Mouse (Mus musculus) right cerebral cortex, postnatal 10 days (tissue): ENCODE data around the gene Kndc1.

Experiments
- DNase-seq, 2 experiments: peaks; one replicate each; pipeline ENCODE4 v3.0.0; 2021; ENCODE audit warnings: low spot score in 2 of 2

Kndc1 gene

GRCm38 (mm10) chr7:139951079-139951478 lies 56.6 kb downstream of the Kndc1 start:
- DNase-seq, result no peak

- no peak for DNase-seq
Measured at GRCm38 (mm10) chr7:139951991-139952633, 57.6 kb downstream of the Kndc1 start.

- no peak for DNase-seq
Measured at GRCm38 (mm10) chr7:139955505-139955904, 61.0 kb downstream of the Kndc1 start.

GRCm38 (mm10) chr7:139956658-139957057 lies 62.2 kb downstream of the Kndc1 start:
- DNase-seq, result no peak

GRCm38 (mm10) chr7:139957437-139957836 lies 62.9 kb downstream of the Kndc1 start:
- DNase-seq, result no peak

GRCm38 (mm10) chr7:139957958-139958357 lies 63.5 kb downstream of the Kndc1 start:
- peak in 1 of 2 experiments; percentile 32 for DNase-seq

GRCm38 (mm10) chr7:139961141-139961540 lies 66.6 kb downstream of the Kndc1 start:
- DNase-seq, result no peak

- no peak for DNase-seq
Measured at GRCm38 (mm10) chr7:139963814-139964213, 69.3 kb downstream of the Kndc1 start.

- DNase-seq, result no peak
Measured at GRCm38 (mm10) chr7:139967175-139967574, 72.7 kb downstream of the Kndc1 start.

GRCm38 (mm10) chr7:139968428-139968827 lies 73.9 kb downstream of the Kndc1 start:
- no peak for DNase-seq

- DNase-seq, result peak; percentile 88 to 90
Measured at GRCm38 (mm10) chr7:139969348-139970130, 75.0 kb downstream of the Kndc1 start.

GRCm38 (mm10) chr7:139970216-139970919 lies 75.9 kb downstream of the Kndc1 start:
- DNase-seq, result no peak

- no peak for DNase-seq
Measured at GRCm38 (mm10) chr7:139970979-139971378, 76.5 kb downstream of the Kndc1 start.

- no peak for DNase-seq
Measured at GRCm38 (mm10) chr7:139971436-139971835, 76.9 kb downstream of the Kndc1 start.

GRCm38 (mm10) chr7:139972923-139973331 lies 78.4 kb downstream of the Kndc1 start:
- DNase-seq, result no peak

GRCm38 (mm10) chr7:139974307-139974706 lies 79.8 kb downstream of the Kndc1 start:
- no peak for DNase-seq

GRCm38 (mm10) chr7:139975471-139975870 lies 81.0 kb downstream of the Kndc1 start:
- DNase-seq, result no peak

- DNase-seq, result peak; percentile 94 to 95
Measured at GRCm38 (mm10) chr7:139978278-139978892, 83.9 kb downstream of the Kndc1 start, which contains the start of gene 6430531B16Rik. 6430531B16Rik (minus strand) TSS chr7:139978755.

- DNase-seq, result peak in 1 of 2 experiments; percentile 56
Measured at GRCm38 (mm10) chr7:139979011-139979719, 84.7 kb downstream of the Kndc1 start.

- no peak for DNase-seq
Measured at GRCm38 (mm10) chr7:139980778-139981177, 86.3 kb downstream of the Kndc1 start.

GRCm38 (mm10) chr7:139982058-139982457 lies 87.6 kb downstream of the Kndc1 start:
- no peak for DNase-seq
